Mouse (Mus musculus): ENCODE data around the gene Olfr750. TPM values are rescaled to one million over a fixed set of nuclear protein-coding genes. Genes with fewer than 3 reads are reported as not detected.

Olfr750 gene
- total and polyA plus RNA-seq, 3 experiments, result not detected

GRCm38 (mm10) chr14:51104366-51104765 is 30.1 kb upstream of the Olfr750 start:
- H3K4me1 ChIP-seq (ENCODE audit: control insufficient read depth in 1 of 2, insufficient read depth in 2 of 2, low read length in 2 of 2), result no peaks in the 10 kb centered on the region
- TF ChIP-seq ZMIZ1 (IDR thresholded peaks at IDR 0.05; ENCODE audit: low read depth, low read length) (no peak), NRF1 (IDR thresholded peaks at IDR 0.05; ENCODE audit: insufficient read depth, low read depth, low read length, poor library complexity, severe bottlenecking) (no peak), KAT2A (conservative IDR thresholded peaks at IDR 0.05; ENCODE audit: low read depth, low read length) (no peak), GATA1 (IDR thresholded peaks at IDR 0.05; ENCODE audit: low read depth, low read length) (no peak), HCFC1 (IDR thresholded peaks at IDR 0.05; ENCODE audit: low read depth, low read length) (no peak), USF2 (IDR thresholded peaks at IDR 0.05; ENCODE audit: borderline replicate concordance in 1 of 2, insufficient read depth in 1 of 2, low read depth in 1 of 2, low read length in 2 of 2) (no peak), SMC3 (IDR thresholded peaks at IDR 0.05; ENCODE audit: low read depth, low read length) (no peak), TAL1 (IDR thresholded peaks at IDR 0.05; ENCODE audit: low read length) (no peak), MAX (IDR thresholded peaks at IDR 0.05; ENCODE audit: low read length) (no peak), ZC3H11A (IDR thresholded peaks at IDR 0.05; ENCODE audit: low read depth, low read length) (no peak), NELFE (IDR thresholded peaks at IDR 0.05; ENCODE audit: low read depth, low read length) (no peak), ZNF384 (IDR thresholded peaks at IDR 0.05; ENCODE audit: low read depth, low read length) (no peak), MXI1 (IDR thresholded peaks at IDR 0.05; ENCODE audit: low read depth, low read length) (no peak), CHD1 (IDR thresholded peaks at IDR 0.05; ENCODE audit: low read depth, low read length) (no peak), ELF1 (IDR thresholded peaks at IDR 0.05; ENCODE audit: low read depth, low read length) (no peak)
- no peak overlapping the region for H3K9ac ChIP-seq (ENCODE audit: control insufficient read depth, low read depth, low read length, poor library complexity, severe bottlenecking)
- H3K9me3 ChIP-seq (replicated peaks; ENCODE audit: insufficient read depth, low read length), result no peaks in the 10 kb centered on the region
- H3K27ac ChIP-seq (ENCODE audit: control insufficient read depth, low read depth, low read length), result no peak overlapping the region
- no peak overlapping the region for H3K4me3 ChIP-seq (ENCODE audit: control insufficient read depth in 1 of 2, insufficient read depth in 1 of 2, low read depth in 2 of 2, low read length in 2 of 2)
- H3K36me3 ChIP-seq (ENCODE audit: control insufficient read depth in 1 of 2, insufficient read depth in 2 of 2, low read length in 2 of 2), result no peaks in the 10 kb centered on the region
- no peaks in the 10 kb centered on the region for H3K79me2 ChIP-seq (ENCODE audit: control insufficient read depth, insufficient read depth, low read length, poor library complexity)
- no peak for DNase-seq (ENCODE audit: low read depth, low spot score)
- H3K27me3 ChIP-seq (ENCODE audit: control insufficient read depth in 1 of 2, insufficient read depth in 2 of 2, low read length in 2 of 2), result no peaks in the 10 kb centered on the region; a peak in 1 of 4 replicates

- H3K79me2 ChIP-seq (ENCODE audit: control insufficient read depth, insufficient read depth, low read length, poor library complexity), result no peaks in the 10 kb centered on the region
- H3K4me1 ChIP-seq (ENCODE audit: control insufficient read depth in 1 of 2, insufficient read depth in 2 of 2, low read length in 2 of 2), result no peaks in the 10 kb centered on the region
- H3K27me3 ChIP-seq (ENCODE audit: control insufficient read depth in 1 of 2, insufficient read depth in 2 of 2, low read length in 2 of 2), result no peaks in the 10 kb centered on the region; a peak in 1 of 4 replicates
- no peaks in the 10 kb centered on the region for H3K36me3 ChIP-seq (ENCODE audit: control insufficient read depth in 1 of 2, insufficient read depth in 2 of 2, low read length in 2 of 2)
- peak; percentile 84 for DNase-seq (ENCODE audit: low read depth, low spot score)
- no peak overlapping the region for H3K9ac ChIP-seq (ENCODE audit: control insufficient read depth, low read depth, low read length, poor library complexity, severe bottlenecking)
- no peaks in the 10 kb centered on the region for H3K9me3 ChIP-seq (replicated peaks; ENCODE audit: insufficient read depth, low read length)
- no peak overlapping the region for H3K4me3 ChIP-seq (ENCODE audit: control insufficient read depth in 1 of 2, insufficient read depth in 1 of 2, low read depth in 2 of 2, low read length in 2 of 2)
- TF ChIP-seq ZC3H11A (IDR thresholded peaks at IDR 0.05; ENCODE audit: low read depth, low read length) (peak; percentile 96), RAD21 (IDR thresholded peaks at IDR 0.05; ENCODE audit: low read depth, low read length) (peak; percentile 97), SMC3 (IDR thresholded peaks at IDR 0.05; ENCODE audit: low read depth, low read length) (peak; percentile 96), SIN3A (IDR thresholded peaks at IDR 0.05; ENCODE audit: low read length) (peak; percentile 34; the same call in 1 of the 2 replicates), CTCF (IDR thresholded peaks at IDR 0.05 in 2 of 3, conservative IDR thresholded peaks at IDR 0.05 in 1 of 3; ENCODE audit: control insufficient read depth in 1 of 3, insufficient read depth in 1 of 3, low read depth in 2 of 3, low read length in 3 of 3, poor library complexity in 1 of 3, severe bottlenecking in 1 of 3) (peak; percentile 70 to 96 (median 90)), MAFK (IDR thresholded peaks at IDR 0.05; ENCODE audit: borderline replicate concordance, low read depth, low read length) (no peak)
- no peak overlapping the region for H3K27ac ChIP-seq (ENCODE audit: control insufficient read depth, low read depth, low read length)
Observed at GRCm38 (mm10) chr14:51103217-51103616, 29.0 kb upstream of the Olfr750 start.

Data from MEL (cell line).